Mouse (Mus musculus): ENCODE measurements at regions not wholly inside any gene's neighbourhood (a gene's known extent, or its start where the extent isn't known, plus 50 kb on each side); places are given as distances from the start of the nearest gene placed in this dataset.

GRCm38 (mm10) chr2:171677998-171678397 is 365.3 kb downstream of the Cbln4 start:
- no peak for TF ChIP-seq POLR2A (IDR thresholded peaks at IDR 0.05; ENCODE audit: low read depth, low read length)
- TF ChIP-seq MYC (IDR thresholded peaks at IDR 0.05; ENCODE audit: low read depth, low read length): no peak
- TF ChIP-seq MAFK (IDR thresholded peaks at IDR 0.05; ENCODE audit: insufficient replicate concordance, low read length): no peak
- no peak for TF ChIP-seq JUND (conservative IDR thresholded peaks at IDR 0.05; ENCODE audit: low read depth, low read length)
- no peak for TF ChIP-seq MAZ (IDR thresholded peaks at IDR 0.05; ENCODE audit: low read depth, low read length)
- no peak for TF ChIP-seq ZKSCAN1 (IDR thresholded peaks at IDR 0.05; ENCODE audit: borderline replicate concordance, low read depth, low read length)
- TF ChIP-seq PAX5 (IDR thresholded peaks at IDR 0.05; ENCODE audit: low read length): no peak
- TF ChIP-seq IRF4 (IDR thresholded peaks at IDR 0.05; ENCODE audit: low read depth, low read length): no peak
- TF ChIP-seq SIN3A (IDR thresholded peaks at IDR 0.05; ENCODE audit: low read length): no peak

Measured in CH12.LX (cell line).